8 mouse cellular contexts compared by ENCODE assay signal in genomic region chr12:21135651-21136461, GRCm38 (mm10).
DNase-seq lines count a peak whose midpoint lies in the region; ATAC-seq and TF ChIP-seq lines count a peak whose summit lies in the region.

No protein-coding gene starts in this region.

- no peak for TF ChIP-seq CTCF in lung, adult 2 months (IDR thresholded peaks at IDR 0.05; ENCODE audit: insufficient read depth, low read length)

- no peaks in the 10 kb centered on the region for H3K27me3 ChIP-seq in heart, embryonic 14.5 days (ENCODE audit: control insufficient read depth, insufficient read depth, low read length)
- no peaks in the 10 kb centered on the region for H3K27me3 ChIP-seq in limb, embryonic 15.5 days

- no peak overlapping the region for H3K4me3 ChIP-seq in lung, adult 2 months (replicated peaks; ENCODE audit: extremely low read depth, low read depth, low read length)
- no peak overlapping the region for H3K4me3 ChIP-seq in heart, embryonic 14.5 days (ENCODE audit: control insufficient read depth in 1 of 2, insufficient read depth in 1 of 2, low read depth in 1 of 2, low read length in 2 of 2)
- no peak overlapping the region for H3K4me3 ChIP-seq in limb, embryonic 15.5 days

- H3K9ac ChIP-seq in heart, embryonic 14.5 days (ENCODE audit: low read length), result no peak overlapping the region; the same call in 1 of the 2 replicates
- H3K9ac ChIP-seq in limb, embryonic 15.5 days, result no peak overlapping the region

- peak; percentile 70 for ATAC-seq in heart, embryonic 14.5 days (ENCODE audit: insufficient number of reproducible peaks, insufficient read depth, low FRiP score, low read depth)
- 0 out of 2 replicates have a peak, but pooled peaks have one; percentile 21 for ATAC-seq in limb, embryonic 15.5 days (ENCODE audit: insufficient number of reproducible peaks, low FRiP score, low TSS enrichment, low read depth)
- no peak for ATAC-seq in activated CD4-positive, CD25-positive, alpha-beta regulatory T cell, adult 4 months
- no peak for ATAC-seq in inflammation-experienced regulatory T-cells, adult 6 months

- H3K27ac ChIP-seq in heart, embryonic 14.5 days (replicated peaks in 1 of 2; ENCODE audit: control insufficient read depth in 1 of 2, insufficient read depth in 1 of 2, low read depth in 2 of 2, low read length in 2 of 2), result peak overlapping the region; percentile 81 to 82
- 0 out of 2 replicates have a peak overlapping the region, but pooled peaks have one; percentile 7 for H3K27ac ChIP-seq in limb, embryonic 15.5 days

- H3K36me3 ChIP-seq in heart, embryonic 14.5 days (ENCODE audit: control insufficient read depth, insufficient read depth, low read length), result no peaks in the 10 kb centered on the region
- H3K36me3 ChIP-seq in limb, embryonic 15.5 days, result no peaks in the 10 kb centered on the region

- WGBS in lung, adult 2 months, result 36% methylated on average over 8 of the region's 8 CpGs
- WGBS in heart, embryonic 14.5 days, result 20% methylated on average over 8 of the region's 8 CpGs
- 36% methylated on average over 8 of the region's 8 CpGs for WGBS in limb, embryonic 15.5 days

- peak; percentile 53 to 60 for DNase-seq in lung, adult 18-20 months
- DNase-seq in lung, adult 2 months, result no peak
- peak; percentile 52 for DNase-seq in c-Kit-positive CD71-positive TER-119-negative erythroid progenitor cells, embryonic 14.5 days (ENCODE audit: low read depth)
- DNase-seq in spleen, adult 18-20 months, result no peak

- peaks cover 23% of the 10 kb centered on the region for H3K4me1 ChIP-seq in lung, adult 2 months (ENCODE audit: control insufficient read depth, insufficient read depth, low read length)
- peaks cover 45 to 67% of the 10 kb centered on the region in 2 experiments for H3K4me1 ChIP-seq in heart, embryonic 14.5 days (ENCODE audit: control insufficient read depth in 2 of 2, insufficient read depth in 2 of 2, low read length in 2 of 2)
- H3K4me1 ChIP-seq in limb, embryonic 15.5 days, result peaks cover 50% of the 10 kb centered on the region

- TF ChIP-seq POLR2A in lung, adult 2 months (IDR thresholded peaks at IDR 0.05; ENCODE audit: borderline replicate concordance, extremely low read depth, low read depth, low read length), result no peak

- H3K4me2 ChIP-seq in heart, embryonic 14.5 days (ENCODE audit: low read length), result peak overlapping the region; percentile 29
- no peak overlapping the region for H3K4me2 ChIP-seq in limb, embryonic 15.5 days

- H3K9me3 ChIP-seq in heart, embryonic 14.5 days (ENCODE audit: control insufficient read depth, low read length), result no peaks in the 10 kb centered on the region
- H3K9me3 ChIP-seq in limb, embryonic 15.5 days, result no peaks in the 10 kb centered on the region

Comparison
In these comparisons a context has a peak if more than half of its experiments do, and no peak if none do; other contexts are left out.
1. DNase-seq: peak in lung, adult 18-20 months (2 of 2) and c-Kit-positive CD71-positive TER-119-negative erythroid progenitor cells, embryonic 14.5 days (single experiment); none in lung, adult 2 months (single experiment) and spleen, adult 18-20 months (0 of 2).
2. ATAC-seq: peak in heart, embryonic 14.5 days (single experiment) and limb, embryonic 15.5 days (single experiment); none in activated CD4-positive, CD25-positive, alpha-beta regulatory T cell, adult 4 months (single experiment) and inflammation-experienced regulatory T-cells, adult 6 months (single experiment).